Mouse (Mus musculus) cortical plate, adult 2 months (tissue): ENCODE results near the gene Tmem79.

Experiments
- CTCF ChIP-seq: fragments of 200-500 bp; IDR thresholded peaks from 2 replicates; pipeline ENCODE4 v1.5.1; 2011; ENCODE audit warnings: mild to moderate bottlenecking, control low read depth, low read length; ENCODE audit not compliant: insufficient read depth; ENCODE audit errors: extremely low read depth
- POLR2A ChIP-seq: fragments of 200-500 bp; IDR thresholded peaks from 2 replicates; pipeline ENCODE4 v1.6.1; 2011; ENCODE audit warnings: mild to moderate bottlenecking, low read length, control low read depth; ENCODE audit not compliant: insufficient read depth; ENCODE audit errors: extremely low read depth

- no peak for TF ChIP-seq POLR2A
- TF ChIP-seq CTCF: no peak
Observed at GRCm38 (mm10) chr3:88365705-88366361, 29.9 kb upstream of the Tmem79 start.
